Mouse (Mus musculus): ENCODE data around the gene Ikzf4.

DNA sequence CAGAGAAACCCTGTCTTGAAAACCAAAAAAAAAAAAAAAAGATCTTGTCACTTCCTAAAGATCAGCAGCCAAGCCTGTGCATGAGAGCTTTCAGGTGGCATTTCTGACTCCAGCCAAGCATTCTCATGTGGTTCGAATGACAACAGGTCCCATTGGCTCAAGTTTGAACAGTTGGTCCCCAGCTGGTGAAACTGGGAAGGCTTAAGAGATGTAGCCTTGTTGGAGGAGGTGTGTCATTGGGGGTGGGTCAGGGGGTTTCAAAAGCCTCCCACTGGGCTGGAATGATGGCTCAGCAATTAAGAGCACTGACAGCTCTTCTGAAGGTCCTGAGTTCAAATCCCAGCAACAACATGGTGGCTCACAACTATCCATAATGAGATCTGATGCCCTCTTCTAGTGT, 44.3 kb downstream of the Ikzf4 start:
- TF ChIP-seq POLR2A (IDR thresholded peaks at IDR 0.05; ENCODE audit: insufficient read length, low read depth), result no peak
- no peak for TF ChIP-seq CEBPB (IDR thresholded peaks at IDR 0.05; ENCODE audit: insufficient read depth, poor library complexity, severe bottlenecking)
- TF ChIP-seq POLR2AphosphoS2 (IDR thresholded peaks at IDR 0.05; ENCODE audit: insufficient read length, low read depth), result no peak
- no peak for TF ChIP-seq MAX (IDR thresholded peaks at IDR 0.05; ENCODE audit: low read depth)
- TF ChIP-seq MYOD1 (IDR thresholded peaks at IDR 0.05; ENCODE audit: control insufficient read depth in 1 of 3, insufficient read length in 2 of 3, low read depth in 2 of 3), result no peak
- TF ChIP-seq TCF3 (IDR thresholded peaks at IDR 0.05; ENCODE audit: insufficient read length, low read depth), result no peak
- TF ChIP-seq REST (IDR thresholded peaks at IDR 0.05; ENCODE audit: insufficient read depth, insufficient read length), result no peak
- no peak for TF ChIP-seq E2F4 (IDR thresholded peaks at IDR 0.05; ENCODE audit: insufficient read depth)
- no peak for TF ChIP-seq USF1 (IDR thresholded peaks at IDR 0.05; ENCODE audit: low read depth)
- no peak for TF ChIP-seq SRF (IDR thresholded peaks at IDR 0.05; ENCODE audit: control insufficient read depth, insufficient read length, low read depth)

Data from myocyte (in vitro differentiated cells).